Mouse (Mus musculus) CH12.LX (cell line): ENCODE measurements at regions not wholly inside any gene's neighbourhood (a gene's known extent, or its start where the extent isn't known, plus 50 kb on each side); places are given as distances from the start of the nearest gene placed in this dataset.

Source experiments
- DNase-seq: peaks from one replicate; pipeline ENCODE4 v3.0.0-alpha.2; 2013; ENCODE audit errors: extremely low read depth
- H3K27ac ChIP-seq: 2 replicates; pipeline ENCODE4 v1.5.1; 2012; ENCODE audit warnings: low read depth, mild to moderate bottlenecking, control low read depth, moderate library complexity; ENCODE audit not compliant: insufficient read depth
- H3K27me3 ChIP-seq: replicated peaks from 2 replicates; pipeline ENCODE3; 2012; ENCODE audit warnings: inconsistent platforms
- H3K36me3 ChIP-seq, 2 experiments: replicated peaks in 1 of 2; 2 replicates each; pipeline versions ENCODE3 to v1.6.1; 2012; ENCODE audit warnings: inconsistent platforms in 1 of 2, low read length in 1 of 2, mild to moderate bottlenecking in 1 of 2, mixed read lengths in 1 of 2, moderate library complexity in 1 of 2; ENCODE audit not compliant: control insufficient read depth in 1 of 2, insufficient read depth in 1 of 2
- H3K4me1 ChIP-seq, 2 experiments: 2 replicates each; pipeline ENCODE4 v1.6.1; 2012; ENCODE audit warnings: inconsistent platforms in 1 of 2, moderate library complexity in 1 of 2; ENCODE audit not compliant: insufficient read depth in 2 of 2, control insufficient read depth in 1 of 2
- H3K4me2 ChIP-seq: 2 replicates; pipeline ENCODE4 v1.6.1; 2012; ENCODE audit warnings: low read depth, mild to moderate bottlenecking, control low read depth; ENCODE audit not compliant: poor library complexity, insufficient read depth, severe bottlenecking
- H3K4me3 ChIP-seq, 3 experiments: fragments of 150-350 bp in 1 of 3; sonication (generic) in 1 of 3; replicated peaks in 1 of 3; 2 replicates each; pipeline versions ENCODE3 to v1.5.1; 2011 to 2012; ENCODE audit warnings: low read depth in 2 of 3, low read length in 2 of 3, mild to moderate bottlenecking in 2 of 3, moderate library complexity in 2 of 3, control low read depth in 1 of 3, improper control_type of control experiment in 1 of 3, inconsistent platforms in 1 of 3, mixed read lengths in 1 of 3; ENCODE audit not compliant: poor library complexity in 1 of 3
- H3K79me2 ChIP-seq: replicated peaks from 2 replicates; pipeline ENCODE4 v1.6.1; 2012; ENCODE audit warnings: mild to moderate bottlenecking, moderate library complexity; ENCODE audit not compliant: control insufficient read depth, poor library complexity, insufficient read depth, severe bottlenecking; ENCODE audit errors: extremely low read depth
- H3K9ac ChIP-seq: 2 replicates; pipeline ENCODE4 v1.6.1; 2012; ENCODE audit warnings: low read depth, mild to moderate bottlenecking, control low read depth, moderate library complexity; ENCODE audit not compliant: insufficient read depth
- H3K9me3 ChIP-seq: replicated peaks from 2 replicates; pipeline ENCODE3; 2012; ENCODE audit warnings: low read length, inconsistent platforms, mixed read lengths
- BHLHE40 ChIP-seq: IDR thresholded peaks from 2 replicates; pipeline ENCODE4 v1.6.1; 2011; ENCODE audit warnings: mild to moderate bottlenecking, low read depth, low read length, improper control_type of control experiment
- CHD1 ChIP-seq: IDR thresholded peaks from 2 replicates; pipeline ENCODE4 v1.6.1; 2012; ENCODE audit warnings: low read depth, low read length, improper control_type of control experiment, inconsistent platforms
- CTCF ChIP-seq, 2 experiments: IDR thresholded peaks in 1 of 2; conservative IDR thresholded peaks in 1 of 2; 2 replicates each; pipeline ENCODE4 v1.5.1; 2011 to 2012; ENCODE audit warnings: low read depth in 2 of 2, low read length in 2 of 2, improper control_type of control experiment in 1 of 2, inconsistent platforms in 1 of 2, mild to moderate bottlenecking in 1 of 2, moderate library complexity in 1 of 2
- ELF1 ChIP-seq: IDR thresholded peaks from 2 replicates; pipeline ENCODE4 v1.6.1; 2014; ENCODE audit warnings: low read depth, mild to moderate bottlenecking, inconsistent platforms, low read length, improper control_type of control experiment
- EP300 ChIP-seq: IDR thresholded peaks from 2 replicates; pipeline ENCODE4 v1.6.1; 2011; ENCODE audit warnings: low read length, improper control_type of control experiment
- ETS1 ChIP-seq: conservative IDR thresholded peaks from 2 replicates; pipeline ENCODE4 v1.6.1; 2012; ENCODE audit warnings: low read depth, mild to moderate bottlenecking, inconsistent platforms, low read length, improper control_type of control experiment, moderate library complexity
- JUND ChIP-seq: conservative IDR thresholded peaks from 2 replicates; pipeline ENCODE4 v1.6.1; 2011; ENCODE audit warnings: low read depth, low read length, improper control_type of control experiment
- KAT2A ChIP-seq: IDR thresholded peaks from 2 replicates; pipeline ENCODE4 v1.6.1; 2012; ENCODE audit warnings: low read length, improper control_type of control experiment, inconsistent platforms; ENCODE audit not compliant: insufficient replicate concordance
- MAFK ChIP-seq: IDR thresholded peaks from 2 replicates; pipeline ENCODE4 v1.6.1; 2011; ENCODE audit warnings: low read length, improper control_type of control experiment; ENCODE audit not compliant: insufficient replicate concordance
- NELFE ChIP-seq: IDR thresholded peaks from 2 replicates; pipeline ENCODE4 v1.6.1; 2011; ENCODE audit warnings: low read depth, low read length, improper control_type of control experiment
- POLR2A ChIP-seq: IDR thresholded peaks from 2 replicates; pipeline ENCODE4 v1.6.1; 2011; ENCODE audit warnings: low read depth, mild to moderate bottlenecking, improper control_type of control experiment, low read length
- POLR2AphosphoS2 ChIP-seq: IDR thresholded peaks from 2 replicates; pipeline ENCODE4 v1.6.1; 2011; ENCODE audit warnings: low read depth, low read length, improper control_type of control experiment
- RAD21 ChIP-seq: IDR thresholded peaks from 2 replicates; pipeline ENCODE4 v1.6.1; 2011; ENCODE audit warnings: low read depth, mild to moderate bottlenecking, low read length, improper control_type of control experiment, moderate library complexity
- SIN3A ChIP-seq: IDR thresholded peaks from 2 replicates; pipeline ENCODE4 v1.6.1; 2012; ENCODE audit warnings: low read length, improper control_type of control experiment, inconsistent platforms
- SMC3 ChIP-seq: IDR thresholded peaks from 2 replicates; pipeline ENCODE4 v1.6.1; 2011; ENCODE audit warnings: low read depth, low read length, improper control_type of control experiment
- TBP ChIP-seq: conservative IDR thresholded peaks from 2 replicates; pipeline ENCODE4 v1.6.1; 2011; ENCODE audit warnings: low read depth, low read length, improper control_type of control experiment
- TCF12 ChIP-seq: IDR thresholded peaks from 2 replicates; pipeline ENCODE4 v1.6.1; 2014; ENCODE audit warnings: low read depth, mild to moderate bottlenecking, inconsistent platforms, low read length, improper control_type of control experiment
- USF1 ChIP-seq: IDR thresholded peaks from 2 replicates; pipeline ENCODE4 v1.6.1; 2014; ENCODE audit warnings: low read depth, mild to moderate bottlenecking, inconsistent platforms, low read length, improper control_type of control experiment
- USF2 ChIP-seq: conservative IDR thresholded peaks from 2 replicates; pipeline ENCODE4 v1.6.1; 2011; ENCODE audit warnings: low read depth, low read length, improper control_type of control experiment
- ZC3H11A ChIP-seq: IDR thresholded peaks from 2 replicates; pipeline ENCODE4 v1.6.1; 2012; ENCODE audit warnings: low read depth, mild to moderate bottlenecking, inconsistent platforms, low read length, improper control_type of control experiment
- ZKSCAN1 ChIP-seq: IDR thresholded peaks from 2 replicates; pipeline ENCODE4 v1.6.1; 2012; ENCODE audit warnings: low read depth, inconsistent platforms, low read length, improper control_type of control experiment, borderline replicate concordance
- ZNF384 ChIP-seq: IDR thresholded peaks from 2 replicates; pipeline ENCODE4 v1.6.1; 2012; ENCODE audit warnings: low read depth, low read length, improper control_type of control experiment, inconsistent platforms
- dilution Hi-C: fragments of 300-500 bp; cut with MboI; formaldehyde crosslinking; loops from 2 replicates; pipeline ENCODE4 v1.14.3; 2020; ENCODE audit warnings: low sequenced_read_pairs; ENCODE audit not compliant: extremely low pct_unique_long_range_greater_than_20kb, extremely low pct_ligation_motif_present
- in situ Hi-C: fragments of 300-500 bp; cut with MboI; formaldehyde crosslinking; loops from 3 replicates; pipeline ENCODE4 v1.14.3; 2019; ENCODE audit warnings: low sequenced_read_pairs, low pct_ligation_motif_present, low pct_unique_long_range_greater_than_20kb, mixed read lengths

- Histone ChIP-seq H3K27me3 (no peaks in the 10 kb centered on the region), H3K4me3 (no peak overlapping the region), H3K9ac (no peak overlapping the region), H3K27ac (no peak overlapping the region), H3K79me2 (no peaks in the 10 kb centered on the region), H3K4me2 (no peak overlapping the region), H3K9me3 (no peaks in the 10 kb centered on the region), H3K4me1 (peaks cover 0 to 9% of the 10 kb centered on the region in 2 experiments; a peak in 2 of 4 replicates), H3K36me3 (no peaks in the 10 kb centered on the region)
- DNase-seq = no peak
- dilution Hi-C loops (no loop called here), in situ Hi-C loops (no loop called here)
- no peak for TF ChIP-seq CTCF (conservative IDR thresholded peaks at IDR 0.05 in 1 of 2, IDR thresholded peaks at IDR 0.05 in 1 of 2; ENCODE audit: low read depth in 2 of 2, low read length in 2 of 2)
- no peak for TF ChIP-seq JUND
- no peak for TF ChIP-seq POLR2A
- no peak for TF ChIP-seq TCF12
- no peak for TF ChIP-seq ZKSCAN1
- no peak for TF ChIP-seq BHLHE40
- TF ChIP-seq NELFE = no peak
- TF ChIP-seq RAD21 = no peak
- TF ChIP-seq KAT2A = no peak
- no peak for TF ChIP-seq CHD1
- TF ChIP-seq ZNF384 = no peak
- TF ChIP-seq, all 38 proteins: peak for 0
Observed at GRCm38 (mm10) chr3:52719181-52719580, 297.9 kb downstream of the Cog6 start.

GRCm38 (mm10) chr3:52717324-52717723, 299.7 kb downstream of the Cog6 start:
- in situ Hi-C loops = no loop called here

GRCm38 (mm10) chr3:52712151-52712550, 304.9 kb downstream of the Cog6 start:
- no peak overlapping the region for H3K9ac ChIP-seq
- no peak overlapping the region for H3K4me3 ChIP-seq
- no peak overlapping the region for H3K4me2 ChIP-seq
- no peak for DNase-seq
- H3K4me1 ChIP-seq = no peaks in the 10 kb centered on the region
- H3K9me3 ChIP-seq = no peaks in the 10 kb centered on the region
- dilution Hi-C loops = no loop called here
- no peaks in the 10 kb centered on the region for H3K27me3 ChIP-seq
- H3K36me3 ChIP-seq = no peaks in the 10 kb centered on the region
- TF ChIP-seq POLR2AphosphoS2 (no peak), USF2 (no peak), TCF12 (no peak), POLR2A (no peak), SMC3 (no peak), USF1 (no peak), CHD1 (no peak), NELFE (no peak), EP300 (no peak), ELF1 (no peak), TBP (no peak), ETS1 (no peak), ZKSCAN1 (no peak), CTCF (conservative IDR thresholded peaks at IDR 0.05 in 1 of 2, IDR thresholded peaks at IDR 0.05 in 1 of 2; ENCODE audit: low read depth in 2 of 2, low read length in 2 of 2) (no peak), SIN3A (no peak), ZC3H11A (no peak)
- no peak overlapping the region for H3K27ac ChIP-seq
- H3K79me2 ChIP-seq = no peaks in the 10 kb centered on the region
- in situ Hi-C loops = no loop called here

More at GRCm38 (mm10) chr3:52717324-52717723, 299.7 kb downstream of the Cog6 start:
- H3K9me3 ChIP-seq = no peaks in the 10 kb centered on the region
- H3K36me3 ChIP-seq = no peaks in the 10 kb centered on the region
- H3K4me3 ChIP-seq = no peak overlapping the region
- H3K79me2 ChIP-seq = no peaks in the 10 kb centered on the region
- H3K27me3 ChIP-seq = no peaks in the 10 kb centered on the region
- no peak for TF ChIP-seq MAFK
- no peak for TF ChIP-seq SMC3
- TF ChIP-seq CTCF (conservative IDR thresholded peaks at IDR 0.05 in 1 of 2, IDR thresholded peaks at IDR 0.05 in 1 of 2; ENCODE audit: low read depth in 2 of 2, low read length in 2 of 2) = no peak
- no peak for TF ChIP-seq ZNF384
- TF ChIP-seq EP300 = no peak
- H3K4me2 ChIP-seq = no peak overlapping the region
- H3K9ac ChIP-seq = no peak overlapping the region
- H3K4me1 ChIP-seq = peaks cover 0 to 9% of the 10 kb centered on the region in 2 experiments; a peak in 2 of 4 replicates
- no peak for DNase-seq
- dilution Hi-C loops = no loop called here
- H3K27ac ChIP-seq = no peak overlapping the region
